Mouse (Mus musculus) myocyte (in vitro differentiated cells): ENCODE data around the gene Dlgap1.

Experiments used
- CEBPB ChIP-seq: IDR thresholded peaks from 2 replicates; pipeline ENCODE4 v1.6.1; 2011; ENCODE audit warnings: mild to moderate bottlenecking, moderate library complexity; ENCODE audit not compliant: poor library complexity, insufficient read depth, severe bottlenecking
- E2F4 ChIP-seq: IDR thresholded peaks from one replicate; pipeline ENCODE4 v1.6.1; 2011; ENCODE audit warnings: mild to moderate bottlenecking, control low read depth, moderate library complexity; ENCODE audit not compliant: insufficient read depth
- MAX ChIP-seq: IDR thresholded peaks from one replicate; pipeline ENCODE4 v1.6.1; 2011; ENCODE audit warnings: low read depth, mild to moderate bottlenecking, control low read depth
- MYOG ChIP-seq, 3 experiments: IDR thresholded peaks; one replicate each; pipeline ENCODE4 v1.6.1; 2011; ENCODE audit warnings: control low read depth in 2 of 3, low read depth in 2 of 3, mild to moderate bottlenecking in 2 of 3; ENCODE audit not compliant: insufficient read length in 2 of 3, control insufficient read depth in 1 of 3, insufficient read depth in 1 of 3
- POLR2A ChIP-seq: IDR thresholded peaks from one replicate; pipeline ENCODE4 v1.6.1; 2011; ENCODE audit warnings: low read depth, mild to moderate bottlenecking, control low read depth, moderate library complexity; ENCODE audit not compliant: insufficient read length
- REST ChIP-seq: IDR thresholded peaks from one replicate; pipeline ENCODE4 v1.6.1; 2011; ENCODE audit warnings: mild to moderate bottlenecking, control low read depth, moderate library complexity; ENCODE audit not compliant: insufficient read depth, insufficient read length
- TCF12 ChIP-seq: IDR thresholded peaks from one replicate; pipeline ENCODE4 v1.6.1; 2011; ENCODE audit warnings: mild to moderate bottlenecking, control low read depth; ENCODE audit not compliant: poor library complexity, insufficient read depth, severe bottlenecking
- USF1 ChIP-seq: IDR thresholded peaks from one replicate; pipeline ENCODE4 v1.6.1; 2011; ENCODE audit warnings: low read depth, mild to moderate bottlenecking, control low read depth, moderate library complexity

- TF ChIP-seq E2F4 (no peak), POLR2A (no peak), MYOG (IDR thresholded peaks at IDR 0.05; ENCODE audit: control insufficient read depth in 1 of 3, insufficient read depth in 1 of 3, insufficient read length in 2 of 3, low read depth in 2 of 3) (no peak), TCF12 (no peak), USF1 (no peak), CEBPB (no peak), REST (no peak), MAX (no peak)
Observed at GRCm38 (mm10) chr17:70430452-70430787, 461.5 kb downstream of the Dlgap1 start.
